Mouse (Mus musculus) heart, postnatal 14 days (tissue): ENCODE data around the gene Pcnp. TPM values are rescaled to one million over a fixed set of nuclear protein-coding genes. Genes with fewer than 3 reads are reported as not detected.
A peak's percentile ranks its signal among the peaks of the same experiment; 100 is the strongest.
"Not testable (repeated sequence)": the region's sequence is repeated elsewhere in the genome, so short reads cannot be mapped to it uniquely, and the experiment has no call there.

Experiments
- DNase-seq, 2 experiments: peaks; one replicate each; pipeline ENCODE4 v3.0.0; 2021 to 2022
- intact Hi-C: fragments of 180-260 bp; cut with DNase I; formaldehyde crosslinking; loops from one replicate; pipeline ENCODE4 v1.15.1; 2025
- microRNA-seq, 2 experiments: library from miRNA; unstranded; fragments of <30 nt; microRNA quantifications; one replicate each; pipeline ENCODE4 v1.2.0; 2021 to 2022
- total RNA-seq, 2 experiments: library from RNA; stranded (reverse); gene quantifications; 2 replicates each; pipeline ENCODE4 v1.2.3; 2021

Gene Pcnp
- total RNA-seq, 2 experiments from 2014 or later: 54.5 to 56.1 TPM

DNA sequence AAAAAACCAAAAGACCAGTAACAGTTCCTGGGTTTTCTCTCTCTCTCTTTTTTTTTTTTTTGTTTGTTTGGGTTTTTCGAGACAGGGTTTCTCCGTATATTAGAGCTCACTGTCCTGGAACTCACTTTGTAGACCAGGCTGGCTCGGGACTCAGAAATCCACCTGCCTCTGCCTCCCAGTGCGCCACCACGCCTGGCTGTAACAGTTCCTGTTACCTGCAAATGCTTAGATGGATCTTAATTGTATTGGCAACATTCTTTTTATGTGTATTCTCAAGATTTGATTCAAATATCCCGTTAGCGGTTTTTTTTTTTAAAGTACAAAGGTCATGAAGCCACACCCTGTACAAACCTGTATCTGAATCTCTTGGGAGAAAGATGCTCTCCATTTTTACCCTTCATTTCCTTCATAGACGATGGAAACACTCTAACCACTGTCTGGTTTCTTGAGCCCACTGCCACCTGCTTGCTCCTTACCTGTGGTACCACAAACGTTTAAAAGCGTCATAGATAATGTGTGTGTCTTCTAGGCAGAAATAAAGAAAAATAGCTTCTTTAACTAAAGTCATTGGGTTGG, 56.8 kb downstream of the Pcnp start:
- intact Hi-C loops: loop anchor here (5.0 kb wide), 1 partner anchor 90 kb away; no protein-coding TSS in a partner anchor
- DNase-seq: no peak

DNA sequence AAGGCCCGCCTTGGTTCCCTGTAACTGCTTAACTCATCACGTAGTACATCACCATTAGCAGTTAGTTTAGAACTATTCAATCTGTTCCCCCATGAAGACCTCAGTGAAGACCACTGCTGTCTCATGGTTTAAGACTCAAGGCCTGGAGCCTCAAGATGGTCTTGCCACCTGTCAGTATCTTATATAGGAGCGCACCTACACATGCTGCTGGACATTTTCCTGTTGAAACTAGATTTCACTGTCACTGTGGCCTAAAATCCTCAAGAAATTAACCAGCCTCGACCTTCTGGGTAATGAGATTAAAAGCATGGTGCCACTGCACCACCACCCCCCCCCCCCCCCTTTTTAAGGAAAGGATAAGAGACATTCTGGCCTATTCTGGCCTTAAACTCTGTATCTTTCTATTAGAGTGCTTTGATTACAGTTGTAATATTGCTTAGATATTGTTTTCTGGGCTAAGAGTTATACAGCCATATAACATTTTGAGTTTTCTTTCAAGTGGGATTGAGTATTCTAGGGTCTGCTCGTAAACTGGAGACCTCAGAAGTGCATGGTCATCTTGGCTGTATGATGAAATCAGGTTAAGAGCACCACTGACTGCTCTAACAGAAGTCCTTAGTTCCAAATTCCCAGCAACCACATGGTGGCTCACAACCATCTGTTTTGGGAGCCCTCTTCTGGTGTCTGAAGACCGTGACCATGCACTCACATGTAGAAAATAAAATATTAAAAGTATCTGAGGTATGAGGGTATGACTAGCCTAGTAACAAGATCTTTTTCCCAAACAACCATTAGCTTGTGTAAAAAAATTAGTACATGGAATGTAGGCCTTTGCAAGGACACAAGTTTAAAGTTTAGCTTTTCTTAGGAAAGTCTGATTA, 57.6 kb downstream of the Pcnp start:
- intact Hi-C loops: loop anchor here (5.0 kb wide), 1 partner anchor 90 kb away; no protein-coding TSS in a partner anchor

DNA sequence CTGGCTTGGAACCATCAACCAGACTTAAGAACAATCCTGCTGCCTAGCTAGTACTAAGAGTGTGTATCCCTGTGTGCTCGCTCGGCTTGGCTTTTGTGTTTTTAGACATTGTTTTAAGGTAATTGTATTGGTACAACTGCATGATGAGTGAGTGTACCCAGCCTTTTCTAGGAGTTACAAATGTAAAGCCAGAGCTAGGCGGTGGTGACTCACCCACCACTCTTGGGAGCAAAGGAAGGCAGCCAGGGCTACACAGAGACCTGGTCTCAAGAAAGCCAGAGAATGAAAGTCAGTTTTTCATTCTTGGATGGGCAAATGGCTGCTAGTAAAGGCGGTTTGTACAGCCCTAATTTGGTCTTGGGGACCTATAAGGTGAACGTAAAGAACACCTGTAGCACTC, 59.1 kb downstream of the Pcnp start:
- DNase-seq: no peak
- intact Hi-C loops: loop anchor here (5.0 kb wide), 1 partner anchor 92 kb away; no protein-coding TSS in a partner anchor

More for the DNA sequence above, 57.6 kb downstream of the Pcnp start:
- no peak for DNase-seq

DNA sequence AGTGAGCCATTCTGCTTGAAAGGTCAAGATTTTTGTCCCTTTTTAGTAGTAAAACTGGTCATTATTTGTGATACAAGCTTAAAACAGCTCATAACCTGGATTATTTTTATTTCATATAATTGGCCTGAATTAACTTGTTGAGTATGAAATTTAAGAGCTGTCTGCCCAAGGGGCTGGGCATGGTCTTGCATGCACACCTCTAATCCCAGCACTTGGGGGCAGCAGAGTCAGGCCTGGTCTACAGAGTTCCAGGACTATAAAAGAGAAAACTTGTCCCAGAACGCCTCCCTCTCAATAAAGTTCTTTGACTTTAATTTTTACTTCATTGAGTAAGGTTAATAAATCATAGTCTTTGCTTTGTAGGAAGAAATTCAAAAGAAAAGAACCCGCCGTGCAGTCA, 60.4 kb downstream of the Pcnp start:
- DNase-seq: peak; percentile 37 to 62
- intact Hi-C loops: loop anchor here (5.0 kb wide), 1 partner anchor 163 kb away; no protein-coding TSS in a partner anchor

DNA sequence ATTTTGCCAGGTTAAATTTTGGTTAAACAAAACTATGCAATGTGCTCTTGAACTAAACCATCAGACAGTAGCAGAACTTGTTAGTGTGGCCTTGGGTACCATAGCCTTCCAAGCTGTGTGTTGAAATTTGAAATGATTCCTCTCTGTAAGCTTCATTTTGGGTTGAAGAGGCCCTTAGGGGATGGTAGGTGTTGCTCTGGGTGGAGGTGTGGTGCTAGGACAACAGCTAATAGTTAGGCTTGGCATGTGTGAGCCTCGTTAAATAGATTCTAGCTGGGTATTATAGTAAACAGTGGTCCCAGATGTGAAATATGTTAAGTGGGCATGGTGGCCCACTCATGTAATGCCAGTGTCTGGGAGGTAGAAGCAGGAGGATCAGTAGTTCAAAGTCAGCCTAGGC, 62.3 kb downstream of the Pcnp start:
- intact Hi-C loops: loop anchor here (5.0 kb wide), 1 partner anchor 165 kb away; no protein-coding TSS in a partner anchor
- DNase-seq: no peak

DNA sequence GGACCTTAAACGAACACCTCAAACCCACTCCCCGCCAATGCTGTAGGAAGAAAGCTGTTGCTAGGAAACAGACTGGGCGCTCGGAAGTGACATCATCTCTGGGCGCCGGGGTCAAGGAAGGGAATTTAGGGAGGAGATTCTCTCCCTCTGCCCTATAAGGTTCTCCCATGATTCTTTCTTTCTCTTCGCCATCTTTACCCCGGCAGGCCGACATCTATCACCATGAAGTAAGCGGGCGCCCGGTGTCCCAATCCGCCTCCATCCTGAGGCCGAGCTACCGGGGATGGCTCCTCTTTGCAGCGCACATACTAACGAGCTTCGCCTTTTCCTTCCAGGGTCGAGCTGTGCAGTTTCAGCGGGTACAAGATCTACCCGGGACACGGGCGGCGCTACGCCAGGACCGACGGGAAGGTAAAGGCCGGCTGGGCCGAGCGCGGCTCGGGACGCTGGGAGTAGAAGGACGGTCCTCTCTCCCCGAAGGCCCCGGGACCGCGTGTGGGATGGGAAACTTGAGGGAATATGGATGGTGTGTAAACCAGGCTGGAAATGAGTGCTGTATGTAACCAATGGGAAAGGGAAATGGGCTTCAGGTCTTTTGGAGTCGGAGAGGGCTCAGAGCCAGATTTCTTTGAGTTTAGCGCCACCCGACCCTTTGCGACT, 63.2 kb downstream of the Pcnp start, which contains the start of gene Rpl24:
TSS of gene Rpl24 (plus strand) at position 64 of the 660 bp plus-strand sequence.
- intact Hi-C loops: loop anchor here (5.0 kb wide), 1 partner anchor 166 kb away; no protein-coding TSS in a partner anchor
- DNase-seq: peak; percentile 92 to 96

DNA sequence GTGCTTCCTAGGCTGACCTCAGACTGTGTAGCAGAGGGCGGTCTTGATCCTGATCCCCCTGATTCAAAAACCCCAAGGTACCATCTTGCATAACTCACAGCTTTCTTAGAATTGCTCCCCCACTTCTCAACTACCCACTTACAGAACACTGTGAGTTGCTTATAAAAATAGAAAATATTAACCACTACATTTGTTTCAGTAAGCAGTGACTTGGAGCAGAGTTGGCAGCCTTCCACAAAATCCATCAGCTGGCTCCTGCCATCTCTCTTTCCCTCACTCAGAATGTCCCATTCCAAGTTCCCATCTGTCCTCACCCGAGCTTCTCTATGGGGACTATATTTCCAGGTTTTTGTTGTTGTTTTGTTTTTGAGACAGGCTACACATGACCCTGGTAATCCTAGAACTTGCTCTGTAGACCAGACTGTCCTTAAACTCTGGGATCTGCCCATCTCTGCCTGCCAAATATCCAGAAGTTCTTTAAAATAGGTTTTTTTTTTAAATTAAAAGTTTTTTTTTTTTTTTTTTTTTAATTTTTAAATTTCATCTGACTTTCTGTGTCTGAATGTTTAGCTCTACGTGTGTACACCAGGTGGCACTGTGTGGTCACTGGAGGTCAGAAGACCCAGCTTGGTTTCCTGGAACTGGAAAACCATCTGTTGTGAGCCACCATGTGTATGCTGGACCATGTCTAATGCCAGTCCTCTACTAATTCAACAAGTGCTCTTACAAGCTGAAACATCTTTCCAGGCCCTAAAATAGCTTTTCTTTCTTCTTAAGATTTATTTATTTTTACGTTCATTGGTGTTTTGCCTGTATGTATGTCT, 65.2 kb downstream of the Pcnp start:
- peak; percentile 35 to 39 for DNase-seq

DNA sequence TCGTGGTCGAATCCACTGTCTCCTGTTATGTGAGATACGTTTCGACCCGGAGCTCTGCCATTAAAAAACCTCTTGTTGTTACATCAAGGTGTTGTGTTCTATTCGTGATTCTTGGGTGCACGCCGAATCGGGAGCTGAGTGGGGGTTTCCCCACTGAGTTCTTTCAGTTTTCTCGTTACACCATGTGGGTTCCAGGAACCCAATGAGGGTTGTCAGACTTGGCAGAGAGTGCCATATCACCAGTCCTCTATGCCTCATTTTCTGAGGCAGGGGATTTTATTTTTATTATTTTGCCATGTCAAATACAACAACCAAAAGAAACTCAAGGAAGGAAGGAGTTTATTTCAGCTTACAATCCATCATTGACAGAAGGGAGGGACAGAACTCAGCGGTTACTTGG, 66.5 kb downstream of the Pcnp start:
- intact Hi-C loops, DNase-seq: not testable (repeated sequence)

More for the DNA sequence above, 65.2 kb downstream of the Pcnp start:
- intact Hi-C loops: no loop called here

Small RNA genes lying within 50 kb of the gene (microRNA-seq; reads per million reads assigned to microRNA genes)
- gene Gm24047: 0 reads per million in 2 experiments

Other genes starting within 250 kb of the Pcnp start
- 1 to 10 TPM; 2.9 to 3.3 TPM for gene Nfkbiz, start 190.8 kb downstream of the Pcnp start, total RNA-seq
- gene Nxpe3, start 134.5 kb downstream of the Pcnp start, total RNA-seq: under 1 TPM; 0.45 to 0.54 TPM
- gene Cep97, start 94.9 kb downstream of the Pcnp start, total RNA-seq: 1 to 10 TPM; 5.8 to 7.7 TPM
- 100 to 1,000 TPM; 532 to 562 TPM for gene Rpl24, start 63.5 kb downstream of the Pcnp start, total RNA-seq
- 10 to 100 TPM; 11.5 to 12.5 TPM for gene Zbtb11, start 55.9 kb downstream of the Pcnp start, total RNA-seq
- 10 to 100 TPM; 10.9 to 13.0 TPM for gene Trmt10c, start 8.1 kb upstream of the Pcnp start, total RNA-seq
- gene Senp7, start 18.6 kb upstream of the Pcnp start, total RNA-seq: 10 to 100 TPM; 17.9 to 18.7 TPM
- gene Impg2, start 174.6 kb upstream of the Pcnp start, total RNA-seq: under 1 TPM; 0.15 to 0.17 TPM